Mouse (Mus musculus) 3134 (cell line): ENCODE measurements at regions not wholly inside any gene's neighbourhood (a gene's known extent, or its start where the extent isn't known, plus 50 kb on each side); places are given as distances from the start of the nearest gene placed in this dataset.

ENCODE experiments used
- DNase-seq: peaks from one replicate; pipeline ENCODE4 v3.0.0-alpha.2; 2011; ENCODE audit warnings: low spot score; ENCODE audit not compliant: insufficient read length; ENCODE audit errors: extremely low read depth

DNA sequence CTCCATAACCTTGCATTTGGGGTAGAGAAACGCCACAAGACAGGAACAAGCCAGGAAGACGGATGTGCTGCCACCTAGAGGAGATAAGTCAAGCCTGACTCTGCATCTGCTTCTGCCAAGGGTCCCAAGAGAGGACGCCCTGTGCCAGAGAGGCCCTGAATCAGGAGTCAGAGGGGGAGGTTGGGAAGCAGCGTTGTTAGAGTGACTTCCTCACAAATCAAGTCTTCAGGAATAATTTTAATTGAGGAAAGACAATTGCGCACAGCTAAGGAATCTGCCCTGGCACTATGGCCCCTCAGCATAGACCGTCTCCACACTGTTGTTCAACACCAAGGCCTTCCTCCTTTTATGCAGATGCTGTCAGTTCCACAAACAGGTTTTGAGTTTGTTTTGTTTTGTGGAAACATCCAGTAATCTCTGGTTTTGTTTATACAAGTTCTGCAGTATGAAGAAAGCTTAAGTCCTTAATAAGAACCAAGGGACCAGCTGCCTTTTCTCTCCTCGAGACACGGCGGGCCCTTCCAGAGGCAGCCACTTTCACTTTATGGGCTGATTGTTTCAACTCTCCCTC lies 187.9 kb upstream of the Il12b start:
- DNase-seq = peak; percentile 31

DNA sequence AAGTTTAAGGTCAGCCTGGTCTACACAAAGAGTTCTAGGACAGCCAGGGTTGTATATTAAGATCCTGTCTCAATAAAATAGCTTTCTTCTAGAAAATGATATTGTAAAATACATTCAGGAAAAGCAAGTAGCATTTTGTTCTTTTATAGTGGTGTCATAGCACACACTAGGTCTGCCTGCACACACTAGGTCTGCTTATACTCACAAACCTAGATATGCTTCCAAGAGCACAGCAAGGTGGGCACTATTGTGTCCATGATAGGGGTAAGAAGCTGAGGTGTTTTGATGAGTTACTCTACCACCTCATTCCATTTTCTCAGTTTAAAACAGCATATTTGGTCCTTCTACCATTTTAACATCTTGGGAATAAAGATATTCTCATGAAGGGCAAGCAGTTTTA lies 185.8 kb upstream of the Il12b start:
- no peak for DNase-seq

DNA sequence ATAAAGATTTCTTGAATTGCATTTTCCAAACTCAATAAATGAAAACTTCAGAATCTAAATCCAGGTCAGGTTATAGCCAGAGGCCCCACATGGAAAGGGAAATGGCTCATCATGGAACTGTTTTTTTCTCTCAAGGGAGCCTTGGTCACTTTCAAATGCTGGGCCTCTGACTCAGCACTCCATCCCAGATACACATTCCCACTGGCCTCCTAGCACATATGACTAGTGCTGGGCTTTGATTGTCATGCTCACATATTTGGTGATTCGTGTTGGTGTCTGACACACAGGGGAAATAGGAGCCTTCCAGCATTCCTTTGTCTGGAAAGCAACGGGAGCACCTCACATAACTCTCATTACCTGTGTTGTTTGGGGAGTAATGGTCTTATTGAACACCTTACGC lies 183.5 kb upstream of the Il12b start:
- DNase-seq = peak; percentile 51

- no peak for DNase-seq
Observed at GRCm38 (mm10) chr11:44219971-44220370, 179.9 kb upstream of the Il12b start.

GRCm38 (mm10) chr11:44229996-44230395 lies 169.9 kb upstream of the Il12b start:
- no peak for DNase-seq

DNA sequence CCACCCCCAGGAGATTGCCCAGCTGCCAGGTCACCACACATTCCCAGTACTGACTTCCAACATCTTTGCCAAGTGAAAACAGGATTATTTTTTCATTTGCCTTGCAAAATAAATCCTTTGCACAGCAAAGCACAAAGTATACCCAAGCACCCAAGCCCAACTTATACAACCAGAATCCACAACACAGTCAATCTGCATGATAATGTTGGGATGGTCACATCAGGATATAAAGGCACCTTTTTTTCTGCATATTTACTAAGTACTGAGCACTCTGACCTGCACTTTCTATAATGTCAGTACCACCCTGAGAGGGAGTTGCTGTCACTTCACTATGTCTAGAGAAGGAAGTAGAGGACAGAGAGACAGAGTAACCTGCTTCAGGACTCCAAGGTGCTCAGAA lies 164.4 kb upstream of the Il12b start:
- DNase-seq = no peak

GRCm38 (mm10) chr11:44238051-44238450 lies 161.8 kb upstream of the Il12b start:
- no peak for DNase-seq

GRCm38 (mm10) chr11:44238598-44238997 lies 161.3 kb upstream of the Il12b start:
- no peak for DNase-seq

GRCm38 (mm10) chr11:44243184-44243583 lies 156.7 kb upstream of the Il12b start:
- DNase-seq = no peak

DNA sequence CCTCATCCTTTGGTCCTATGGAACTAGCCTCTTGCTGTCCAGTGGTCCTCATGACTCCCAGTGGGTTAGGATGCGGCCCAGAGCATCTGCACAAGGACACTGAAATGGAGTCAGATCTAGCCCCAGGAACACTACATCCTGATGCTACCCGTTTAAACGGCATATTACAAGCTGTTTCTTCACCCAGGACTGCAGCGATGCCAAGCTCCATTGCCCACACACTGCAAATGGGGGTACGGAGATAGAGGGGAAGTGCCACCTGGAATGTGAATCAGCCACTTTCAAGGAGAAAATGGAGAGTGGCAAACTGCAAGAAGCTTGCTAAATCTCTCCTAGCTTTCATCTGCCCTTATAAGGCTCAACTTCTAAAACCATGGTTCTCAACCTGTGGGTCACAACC lies 148.0 kb upstream of the Il12b start:
- DNase-seq = no peak

GRCm38 (mm10) chr11:44260376-44261111 lies 139.3 kb upstream of the Il12b start:
- DNase-seq = no peak

DNA sequence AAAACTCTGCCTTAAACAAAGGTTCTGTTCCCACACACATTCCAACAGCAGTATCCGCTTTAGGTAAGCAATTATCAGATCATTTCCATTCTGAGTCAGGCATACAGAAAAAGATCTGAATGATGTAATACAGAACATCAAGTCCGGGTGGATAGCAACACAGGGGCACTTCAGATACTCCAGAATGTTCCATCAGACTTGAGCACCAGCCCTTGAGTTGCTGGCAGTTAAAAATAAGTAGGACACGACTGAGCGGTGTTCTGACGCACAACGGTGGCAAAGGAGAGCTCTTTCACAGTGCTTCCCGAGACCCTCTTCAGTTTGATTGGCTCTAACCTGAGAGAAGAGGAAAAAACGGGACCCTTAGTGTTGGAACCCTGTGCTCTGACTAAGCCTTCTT lies 138.2 kb upstream of the Il12b start:
- no peak for DNase-seq

GRCm38 (mm10) chr11:44262571-44262970 lies 137.3 kb upstream of the Il12b start:
- DNase-seq = no peak

- no peak for DNase-seq
Observed at GRCm38 (mm10) chr11:44272268-44272667, 127.6 kb upstream of the Il12b start.

DNA sequence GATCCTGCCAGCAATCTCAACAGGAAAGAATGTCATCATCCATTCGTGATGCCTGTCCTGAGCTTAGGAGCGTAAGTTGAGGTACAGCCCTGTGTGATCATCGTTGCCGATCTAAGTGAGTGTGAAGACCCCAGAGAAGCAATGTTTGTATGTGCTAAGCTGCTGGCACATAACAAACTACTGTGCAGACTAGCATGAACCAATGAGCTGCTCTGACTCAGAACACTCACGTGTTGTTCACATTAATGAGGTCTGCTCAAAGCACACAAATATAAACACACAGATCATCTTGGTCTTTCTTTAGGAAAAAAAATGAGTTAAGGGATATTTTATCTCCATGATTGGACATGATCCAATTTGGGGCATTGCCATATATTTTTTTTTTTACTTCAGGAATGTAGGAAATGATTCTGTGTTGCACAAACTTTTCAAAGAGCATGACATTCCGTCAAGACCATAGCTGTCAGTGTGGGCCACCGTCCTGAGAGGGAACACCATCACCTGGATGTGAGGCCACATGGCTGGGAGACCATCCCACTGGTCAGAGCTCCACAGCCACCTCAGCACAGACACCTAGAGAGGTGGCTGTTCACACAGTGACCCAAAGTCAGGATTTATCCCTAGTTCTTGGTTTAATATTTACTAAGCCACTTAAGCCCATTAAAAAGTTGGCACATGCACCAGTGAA lies 121.2 kb upstream of the Il12b start:
- DNase-seq = peak; percentile 14

DNA sequence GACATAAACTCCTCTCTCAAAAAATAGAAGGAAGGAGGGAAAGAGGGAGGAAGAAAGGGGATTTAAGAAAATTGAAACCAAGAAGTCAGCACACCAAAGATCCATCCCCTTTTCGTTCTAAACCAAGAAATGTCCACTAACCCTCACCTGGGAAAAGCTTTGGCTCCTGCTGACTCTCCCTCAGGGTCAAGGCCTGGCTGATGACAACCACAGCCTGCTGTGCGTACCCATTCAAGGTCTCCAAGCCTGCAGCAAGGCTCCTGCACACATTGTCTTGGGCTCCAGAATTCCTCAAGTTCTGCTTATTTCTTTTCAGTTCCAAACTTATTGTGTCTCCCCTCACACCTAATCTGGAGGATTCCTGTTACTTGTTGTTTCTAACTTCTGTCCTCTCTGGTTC lies 113.9 kb upstream of the Il12b start:
- no peak for DNase-seq

DNA sequence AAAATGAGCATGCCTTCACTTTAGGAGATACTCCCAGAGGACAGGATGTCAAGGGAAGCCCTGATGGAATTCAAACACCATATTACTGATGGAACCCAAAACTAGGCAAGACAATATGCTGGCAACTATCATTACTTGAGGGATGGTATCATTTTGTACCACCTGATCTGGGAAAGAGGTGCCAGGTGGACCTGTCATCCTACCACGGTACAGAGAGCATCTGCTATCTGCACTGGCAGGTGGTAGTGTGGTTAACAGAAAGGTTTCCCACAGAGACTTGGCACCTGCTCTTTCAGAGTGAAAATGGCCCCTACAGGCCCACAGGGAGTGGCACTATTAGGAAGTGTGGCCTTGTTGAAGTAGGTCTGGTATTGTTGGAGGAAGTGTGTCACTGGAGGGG lies 111.0 kb upstream of the Il12b start:
- DNase-seq = no peak

DNA sequence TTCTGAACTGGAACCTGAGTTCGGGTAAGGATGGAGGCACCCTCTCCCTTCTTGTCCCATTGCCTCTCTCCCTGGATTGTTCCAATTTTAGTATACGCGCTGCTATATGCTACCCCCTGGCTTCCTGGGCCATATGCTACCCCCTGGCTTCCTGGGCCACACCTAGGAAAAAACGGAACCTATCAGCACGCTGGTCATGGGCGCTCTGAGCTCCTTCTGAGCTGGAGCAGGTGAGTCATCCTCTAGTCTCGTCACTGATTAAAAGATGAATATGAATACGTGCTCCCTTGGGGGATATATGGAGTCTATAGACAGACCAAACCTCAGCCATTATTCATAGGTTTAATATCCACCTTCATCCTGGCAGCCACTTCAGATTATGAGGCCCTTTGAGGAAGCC lies 96.1 kb upstream of the Il12b start:
- peak; percentile 28 for DNase-seq

DNA sequence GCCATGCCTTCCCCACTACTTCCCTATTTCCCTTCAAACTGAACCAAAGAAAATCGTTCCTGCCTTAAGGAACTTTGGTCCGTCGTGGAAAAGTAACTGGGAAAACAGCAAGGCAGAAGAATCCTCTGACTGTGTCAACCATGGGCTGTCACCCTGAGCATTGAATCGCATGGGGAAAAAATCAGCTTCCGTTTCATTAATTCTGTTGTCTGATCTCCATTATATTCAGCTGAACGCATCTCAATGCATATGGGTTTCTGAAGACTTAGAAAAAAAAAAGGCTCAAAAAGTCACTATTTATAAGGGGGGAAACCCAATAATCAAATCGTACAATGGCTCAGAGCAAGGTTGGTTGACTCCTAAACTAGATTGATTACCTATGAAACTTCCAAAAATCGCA lies 83.8 kb upstream of the Il12b start:
- DNase-seq = no peak

DNA sequence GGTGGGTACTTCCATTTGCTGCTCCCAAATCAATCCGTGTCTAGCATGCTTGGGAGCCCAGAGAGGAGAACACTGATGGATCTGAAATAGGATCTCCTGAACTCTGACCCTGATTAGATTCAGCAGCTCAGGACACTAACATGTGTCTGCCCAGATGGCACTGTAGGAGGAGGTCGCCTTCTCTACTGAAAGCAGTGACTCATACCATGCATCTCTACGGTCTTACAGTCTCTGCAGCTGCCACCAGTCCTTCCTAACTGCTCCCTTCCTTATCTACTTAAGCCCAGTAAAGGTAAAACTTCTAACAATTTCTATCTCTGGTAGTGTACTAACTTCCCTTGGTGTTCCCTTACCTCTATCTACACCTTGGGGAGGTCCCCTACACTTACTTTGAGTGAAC lies 80.7 kb upstream of the Il12b start:
- DNase-seq = no peak

DNA sequence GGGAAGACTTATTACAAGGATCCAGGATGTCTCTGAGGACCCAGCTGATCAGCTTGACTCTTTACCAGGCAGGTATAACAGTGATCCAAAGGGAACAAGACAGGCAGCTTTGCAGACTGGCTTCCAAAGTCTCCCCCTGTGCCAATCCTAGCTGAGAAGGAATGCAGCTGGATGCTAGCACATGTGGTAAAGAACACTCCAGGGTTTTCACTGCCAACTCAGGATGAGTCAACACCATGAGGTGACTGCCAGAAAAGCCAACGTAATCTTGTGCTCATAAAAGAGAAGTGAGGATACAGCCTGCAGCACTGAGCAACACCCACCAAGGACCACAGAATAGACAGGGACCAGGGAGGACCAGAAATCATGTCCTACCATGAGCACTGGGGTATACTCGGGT lies 76.5 kb upstream of the Il12b start:
- peak; percentile 78 for DNase-seq

DNA sequence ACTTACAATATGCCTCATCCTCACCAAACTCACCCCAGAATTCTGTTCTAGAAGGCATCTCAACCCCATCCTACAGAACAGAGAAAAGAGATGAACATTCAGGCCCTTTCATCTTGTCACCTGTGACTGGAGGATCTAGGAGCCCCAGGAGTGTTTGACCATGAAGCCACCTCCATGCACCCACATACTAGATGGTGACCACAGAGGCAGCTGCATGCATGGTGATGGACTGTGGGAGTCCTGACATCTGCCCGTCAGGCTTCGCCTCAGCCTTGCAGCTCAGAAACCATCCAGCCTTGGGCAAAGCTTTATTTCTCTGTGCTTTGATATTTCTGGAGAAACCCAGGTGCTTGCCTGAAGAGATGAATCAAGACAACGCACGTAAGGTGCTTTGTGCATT lies 74.8 kb upstream of the Il12b start:
- DNase-seq = no peak
